Mouse (Mus musculus) cortical plate, adult 2 months (tissue): ENCODE measurements around the gene Eno4.

Experiments used
- CTCF ChIP-seq: fragments of 200-500 bp; IDR thresholded peaks from 2 replicates; pipeline ENCODE4 v1.5.1; 2011; ENCODE audit warnings: mild to moderate bottlenecking, control low read depth, low read length; ENCODE audit not compliant: insufficient read depth; ENCODE audit errors: extremely low read depth
- POLR2A ChIP-seq: fragments of 200-500 bp; IDR thresholded peaks from 2 replicates; pipeline ENCODE4 v1.6.1; 2011; ENCODE audit warnings: mild to moderate bottlenecking, low read length, control low read depth; ENCODE audit not compliant: insufficient read depth; ENCODE audit errors: extremely low read depth

GRCm38 (mm10) chr19:58903079-58903898 is 39.9 kb upstream of the Eno4 start:
- no peak for TF ChIP-seq CTCF
- TF ChIP-seq POLR2A: no peak
